Mouse (Mus musculus) adrenal gland, postnatal 25 days (tissue): Measurements from ENCODE around the gene Fat3. TPM values are rescaled to one million over a fixed set of nuclear protein-coding genes. Genes with fewer than 3 reads are reported as not detected.

ENCODE experiments used
- DNase-seq: peaks from one replicate; pipeline ENCODE4 v3.0.0; 2021; ENCODE audit warnings: mixed read lengths
- total RNA-seq: library from RNA; stranded (reverse); gene quantifications from 2 replicates; pipeline ENCODE4 v1.2.3, GENCODE M21; 2021

Fat3 gene
- total RNA-seq, 1 experiment from 2014 or later: 3.5 TPM

GRCm38 (mm10) chr9:16310855-16311848, 189.9 kb downstream of the Fat3 start:
- no peak for DNase-seq

GRCm38 (mm10) chr9:16310305-16310704, 190.8 kb downstream of the Fat3 start:
- no peak for DNase-seq

DNA sequence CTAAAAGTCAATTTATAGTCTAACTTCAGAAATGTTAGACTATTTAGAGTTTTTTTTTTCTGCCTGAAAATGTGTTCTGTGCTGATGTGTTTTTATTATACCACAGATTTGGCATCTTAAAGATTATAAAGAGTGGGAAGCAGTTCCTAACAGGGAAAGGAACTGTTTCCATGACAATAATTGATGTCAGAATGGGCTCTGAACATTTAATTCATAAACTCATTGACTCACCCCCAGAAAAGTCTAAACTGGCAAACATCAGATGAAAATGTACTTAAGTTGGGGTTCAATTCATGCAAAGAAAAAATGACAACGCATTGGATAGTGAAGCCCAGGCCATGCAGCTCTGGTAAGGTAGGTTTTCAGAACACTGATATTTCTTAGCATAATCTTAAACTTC, 193.3 kb downstream of the Fat3 start:
- no peak for DNase-seq

DNA sequence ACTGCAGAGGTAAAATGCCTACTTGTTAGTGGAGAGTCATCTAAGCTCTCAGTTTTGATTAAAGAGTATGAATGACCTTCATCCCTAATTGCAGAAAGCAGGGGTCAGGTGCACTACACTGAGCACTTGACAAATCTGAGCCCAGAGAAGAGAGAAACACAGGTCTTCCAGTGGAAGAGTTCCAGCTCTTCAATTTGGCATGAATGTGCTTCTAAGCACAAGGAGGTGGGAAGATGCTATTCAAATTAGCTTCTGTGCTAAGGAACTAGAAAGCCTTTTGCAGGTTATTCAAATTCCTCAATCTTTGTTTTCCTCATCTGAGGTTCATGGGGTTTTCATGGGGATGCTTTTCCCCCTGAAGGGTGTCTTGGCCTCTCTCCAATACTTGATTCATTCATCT, 194.9 kb downstream of the Fat3 start:
- no peak for DNase-seq

DNA sequence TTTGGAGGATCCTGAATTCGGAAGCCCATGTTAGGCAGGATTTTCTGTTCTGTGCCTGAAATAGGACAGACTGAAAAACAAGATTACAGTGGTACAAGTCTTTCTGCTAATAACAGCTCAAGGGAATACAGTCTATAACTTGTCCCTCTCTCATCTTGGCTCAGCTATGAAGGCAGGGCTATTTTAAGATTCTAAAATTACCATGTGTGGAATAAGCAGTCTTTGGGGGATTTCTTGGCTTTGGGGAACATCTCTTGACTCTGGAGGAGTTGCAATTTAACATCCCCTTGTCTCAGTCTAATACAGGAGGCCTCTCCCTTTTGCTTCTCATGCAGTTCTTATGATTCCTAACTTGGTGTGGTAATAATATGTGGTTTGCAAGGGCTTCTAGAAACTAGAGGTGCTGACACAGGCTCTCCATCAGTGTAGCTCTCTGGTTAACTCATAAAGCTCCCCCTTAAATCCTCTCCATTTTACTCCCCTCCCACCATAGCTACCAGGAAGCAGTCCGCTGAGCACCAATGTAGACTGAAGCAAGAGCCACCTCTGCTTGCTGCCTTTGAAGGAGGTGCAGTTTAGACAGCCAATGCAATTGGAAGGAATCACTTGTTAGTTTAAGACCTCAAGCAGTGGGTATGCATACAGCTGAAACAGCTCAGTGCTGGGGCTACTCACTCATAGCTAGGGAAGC, 195.5 kb downstream of the Fat3 start:
- DNase-seq: no peak

DNA sequence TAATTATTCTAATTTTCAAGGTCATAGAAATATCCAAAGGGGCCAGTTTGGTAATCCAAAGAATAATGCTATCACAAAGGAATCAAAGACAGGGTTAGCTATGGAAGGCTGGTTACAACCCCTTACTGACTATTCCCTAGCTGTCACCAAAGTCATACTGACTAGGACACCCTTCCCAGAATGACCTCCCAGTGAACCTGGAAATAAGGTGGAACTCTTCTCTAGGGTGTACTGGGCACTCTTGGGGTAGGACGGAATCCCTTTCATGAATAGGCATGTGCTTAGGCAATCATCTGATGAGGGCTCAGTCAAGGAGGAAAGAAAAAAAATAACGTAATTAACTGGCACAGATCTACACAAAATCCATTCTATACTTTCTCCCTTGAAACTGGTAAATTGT, 196.1 kb downstream of the Fat3 start:
- DNase-seq: no peak

DNA sequence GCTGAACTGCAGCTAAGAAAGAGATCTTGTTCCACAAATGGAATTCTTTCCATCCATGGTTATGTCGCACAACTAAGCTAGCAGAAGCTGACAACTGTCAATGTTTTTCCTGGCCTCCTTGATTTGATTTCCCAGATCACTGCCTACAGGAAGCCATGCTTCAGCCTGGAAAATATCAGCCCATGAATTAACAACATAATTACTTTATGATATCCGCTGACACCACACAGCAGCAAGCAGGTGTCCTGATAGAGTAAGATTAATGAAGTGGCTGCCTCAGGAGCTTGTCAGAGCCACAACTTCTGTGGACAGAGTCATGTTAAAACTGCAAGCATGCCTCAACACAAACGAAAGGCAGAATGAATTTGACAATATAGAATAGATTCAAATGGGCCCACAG, 198.6 kb downstream of the Fat3 start:
- no peak for DNase-seq

DNA sequence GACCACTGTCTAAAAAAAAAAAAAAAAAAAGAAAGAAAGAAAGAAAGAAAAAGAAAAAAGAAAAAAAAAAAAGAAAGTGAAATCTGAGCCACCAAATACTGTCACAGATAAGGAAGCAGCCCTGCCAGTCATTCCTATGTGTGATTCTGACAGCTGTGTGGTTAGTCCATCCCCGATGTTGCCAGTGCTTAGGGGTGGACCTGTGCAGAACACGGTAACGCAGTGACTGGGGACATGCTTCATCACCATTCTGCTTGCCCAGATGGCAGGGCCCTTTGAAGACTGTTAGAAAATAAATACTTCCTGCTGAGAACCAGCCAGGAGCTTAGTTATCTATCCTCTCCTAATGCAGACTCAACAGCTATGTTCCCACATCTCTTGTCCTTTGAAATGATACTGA, 203.2 kb downstream of the Fat3 start:
- DNase-seq: no peak

DNA sequence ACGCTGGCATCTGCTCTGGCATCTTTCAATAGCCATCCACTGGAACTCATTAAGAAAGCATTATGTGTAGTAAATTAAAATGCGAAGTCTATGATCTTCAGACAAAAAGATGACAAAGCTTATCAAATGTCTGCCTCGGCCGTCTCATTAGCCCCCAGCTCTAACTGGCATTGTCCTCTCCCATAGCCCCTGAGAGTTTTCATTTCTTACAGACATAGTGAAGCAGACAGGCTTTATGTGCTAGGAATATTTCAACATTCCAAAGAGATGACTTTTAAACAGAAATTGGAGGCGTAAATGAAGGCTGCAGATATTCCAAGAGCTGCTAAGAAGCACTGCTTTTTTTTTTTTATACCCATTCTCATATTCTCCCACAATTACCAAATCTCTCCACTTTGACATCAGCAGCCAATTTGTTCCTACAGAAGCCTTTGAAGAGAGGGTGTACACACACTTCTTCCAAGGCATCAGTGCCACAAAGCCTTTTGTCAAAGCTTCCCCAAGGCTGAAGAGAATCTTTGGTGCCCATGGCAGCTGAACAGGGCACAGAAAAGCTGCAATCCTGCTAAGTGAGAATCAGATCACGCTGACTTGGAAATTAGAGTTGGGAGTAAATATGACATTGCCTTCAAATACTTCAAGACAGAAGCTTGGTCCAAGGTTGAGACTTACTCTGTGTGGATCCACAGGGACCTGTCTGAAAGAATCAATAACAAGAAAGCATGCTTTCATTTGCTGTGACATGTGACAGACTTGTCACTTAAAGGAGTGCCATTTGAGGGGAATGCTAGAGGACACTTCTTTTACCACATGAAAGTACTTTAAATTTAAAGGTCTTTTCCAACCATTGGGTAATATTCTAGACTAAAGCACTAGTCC, 206.9 kb downstream of the Fat3 start:
- DNase-seq: no peak

DNA sequence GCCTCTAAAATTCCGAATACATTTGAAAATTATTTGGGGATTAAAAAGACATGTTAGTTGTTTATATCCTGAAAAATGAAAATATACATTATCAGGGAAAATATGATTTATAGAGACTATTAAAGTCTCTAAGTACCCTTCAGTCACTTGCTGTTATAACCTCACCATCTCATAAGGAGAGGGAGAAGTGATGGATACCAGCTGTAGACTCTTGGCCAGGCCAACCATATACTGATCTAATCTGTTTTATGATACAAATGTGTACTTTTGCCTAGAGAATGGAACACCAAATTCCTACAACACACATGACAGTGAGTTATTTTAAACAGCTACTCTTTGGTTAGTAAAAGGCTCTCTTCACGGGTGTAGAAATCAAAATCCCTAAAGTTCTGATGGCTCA, 208.6 kb downstream of the Fat3 start:
- DNase-seq: no peak

GRCm38 (mm10) chr9:16290911-16291310, 210.2 kb downstream of the Fat3 start:
- DNase-seq: no peak

GRCm38 (mm10) chr9:16283033-16283432, 218.1 kb downstream of the Fat3 start:
- no peak for DNase-seq

DNA sequence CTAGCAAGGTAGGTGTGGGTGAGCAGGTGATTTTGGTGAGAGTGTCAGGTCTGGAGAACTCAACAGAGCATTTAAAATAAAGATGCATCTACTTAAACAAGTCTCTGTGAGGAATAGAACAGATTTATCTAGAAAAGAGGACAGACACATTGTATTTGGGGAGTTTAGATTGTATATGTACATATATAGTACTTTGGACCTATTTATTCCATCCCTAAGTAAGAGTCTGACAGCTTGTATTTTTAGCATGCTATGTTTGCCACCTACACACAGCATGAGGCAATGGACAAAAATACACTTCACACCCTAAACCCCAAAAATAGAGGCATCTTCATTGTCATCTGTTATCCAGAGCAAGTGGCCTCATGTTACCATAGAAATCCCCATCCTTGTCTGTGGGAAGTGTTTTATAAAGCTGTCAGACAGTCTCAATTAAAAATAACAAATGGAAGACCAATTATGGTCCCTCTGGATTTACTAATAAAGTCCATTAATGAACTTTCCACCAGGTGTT, 218.7 kb downstream of the Fat3 start:
- no peak for DNase-seq

GRCm38 (mm10) chr9:16275589-16275988, 225.5 kb downstream of the Fat3 start:
- DNase-seq: no peak

GRCm38 (mm10) chr9:16274130-16274529, 227.0 kb downstream of the Fat3 start:
- no peak for DNase-seq

GRCm38 (mm10) chr9:16272810-16273209, 228.3 kb downstream of the Fat3 start:
- no peak for DNase-seq

GRCm38 (mm10) chr9:16270768-16271114, 230.3 kb downstream of the Fat3 start:
- no peak for DNase-seq

DNA sequence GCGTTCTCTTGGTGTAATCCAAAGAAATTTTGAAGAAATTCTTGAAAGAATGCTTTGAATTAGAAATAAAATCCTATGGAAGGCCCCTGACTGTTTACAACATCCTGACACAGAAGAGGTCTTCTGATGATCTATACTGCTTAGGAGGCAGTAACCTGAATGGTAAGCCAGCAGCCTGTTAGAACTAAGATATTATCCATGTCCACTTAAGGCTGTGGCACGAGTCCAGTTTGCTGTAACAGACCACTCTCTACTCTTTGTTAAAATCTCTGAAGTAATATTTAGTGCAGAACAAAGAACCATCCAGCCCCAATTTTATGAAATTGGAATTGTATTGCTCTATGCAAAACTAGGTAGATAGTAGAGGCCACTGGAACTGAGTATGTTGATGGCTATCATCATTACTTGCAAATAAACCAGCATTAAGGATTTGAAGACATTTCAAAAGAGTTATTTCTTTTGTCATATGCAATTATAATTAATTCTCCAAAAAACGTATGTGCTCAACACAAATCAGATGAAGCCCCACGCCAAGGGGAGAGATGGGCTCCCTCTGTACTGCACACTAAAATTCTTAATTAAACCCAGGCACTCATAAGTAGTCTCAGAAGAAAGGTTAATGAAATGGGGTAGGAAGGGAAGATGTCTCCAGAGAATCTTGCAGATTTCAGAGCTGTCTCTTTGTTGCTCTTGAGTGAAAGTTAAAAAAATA, 230.9 kb downstream of the Fat3 start:
- no peak for DNase-seq

DNA sequence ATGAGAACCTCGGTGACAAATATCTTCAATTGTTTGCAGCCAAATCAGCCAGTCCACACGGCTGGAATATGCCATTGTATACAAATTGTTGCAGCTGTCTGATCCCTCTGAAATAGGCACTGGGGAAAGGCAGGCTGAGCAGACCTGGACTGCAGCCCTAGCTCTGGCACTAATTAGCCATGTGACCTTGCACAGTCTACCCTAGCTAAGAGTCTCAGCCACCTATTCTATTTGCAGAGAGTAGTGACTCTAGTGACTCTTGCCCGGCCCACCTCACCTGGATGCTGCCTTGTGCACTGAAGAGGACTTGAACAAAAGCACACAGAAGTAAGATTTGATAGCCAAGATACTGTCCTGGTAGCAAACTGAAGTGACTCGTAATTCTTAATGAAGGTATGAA, 235.6 kb downstream of the Fat3 start:
- DNase-seq: no peak

GRCm38 (mm10) chr9:16257241-16257840, 243.7 kb downstream of the Fat3 start:
- no peak for DNase-seq

DNA sequence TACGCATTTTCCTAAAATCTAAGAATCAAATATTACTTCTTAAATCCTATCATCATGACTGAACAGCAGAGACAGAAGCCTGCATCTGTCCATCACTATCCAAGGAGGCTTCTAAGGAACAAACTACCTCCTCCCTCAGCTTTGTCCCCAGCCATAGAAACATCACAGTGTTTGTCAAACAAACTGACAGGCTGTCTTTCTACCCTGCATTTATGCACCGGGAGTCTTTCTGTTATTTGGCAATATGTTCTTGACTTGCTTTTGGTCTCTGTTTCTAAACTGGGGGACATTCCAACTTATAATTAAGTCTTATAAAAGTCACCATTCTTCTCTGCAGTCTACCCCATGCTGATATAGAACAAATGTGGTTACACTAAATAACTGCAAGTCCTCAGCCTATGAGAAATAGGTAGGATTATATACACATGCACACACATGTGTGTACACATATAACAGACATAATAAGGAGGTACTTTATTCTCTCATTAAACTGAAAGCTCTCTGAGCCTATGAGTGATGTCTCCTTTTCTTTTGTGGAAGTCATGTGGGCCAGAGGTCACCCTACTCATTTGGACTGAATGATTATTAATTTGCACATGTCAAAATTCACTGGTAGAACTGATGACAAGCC, 244.4 kb downstream of the Fat3 start:
- no peak for DNase-seq
